Mouse (Mus musculus) inflammation-experienced regulatory T-cells, adult 6 months (primary cell): ENCODE data around the gene Kbtbd3. TPM values are rescaled to one million over a fixed set of nuclear protein-coding genes. Genes with fewer than 3 reads are reported as not detected.

Experiments
- ATAC-seq: one replicate; pipeline ENCODE4 v1.8.0; 2017
- polyA plus RNA-seq, 3 experiments: library from polyadenylated mRNA; unstranded; fragments of 100-300 nt; shearing (Covaris generic); gene quantifications; one replicate each; pipeline ENCODE4 v1.2.1; 2017

The Kbtbd3 gene
- 10 to 100 TPM in 1 of 3 experiments, 1 to 10 TPM in 2; 9.0 to 12.6 (median 9.4) TPM for polyA plus RNA-seq

DNA sequence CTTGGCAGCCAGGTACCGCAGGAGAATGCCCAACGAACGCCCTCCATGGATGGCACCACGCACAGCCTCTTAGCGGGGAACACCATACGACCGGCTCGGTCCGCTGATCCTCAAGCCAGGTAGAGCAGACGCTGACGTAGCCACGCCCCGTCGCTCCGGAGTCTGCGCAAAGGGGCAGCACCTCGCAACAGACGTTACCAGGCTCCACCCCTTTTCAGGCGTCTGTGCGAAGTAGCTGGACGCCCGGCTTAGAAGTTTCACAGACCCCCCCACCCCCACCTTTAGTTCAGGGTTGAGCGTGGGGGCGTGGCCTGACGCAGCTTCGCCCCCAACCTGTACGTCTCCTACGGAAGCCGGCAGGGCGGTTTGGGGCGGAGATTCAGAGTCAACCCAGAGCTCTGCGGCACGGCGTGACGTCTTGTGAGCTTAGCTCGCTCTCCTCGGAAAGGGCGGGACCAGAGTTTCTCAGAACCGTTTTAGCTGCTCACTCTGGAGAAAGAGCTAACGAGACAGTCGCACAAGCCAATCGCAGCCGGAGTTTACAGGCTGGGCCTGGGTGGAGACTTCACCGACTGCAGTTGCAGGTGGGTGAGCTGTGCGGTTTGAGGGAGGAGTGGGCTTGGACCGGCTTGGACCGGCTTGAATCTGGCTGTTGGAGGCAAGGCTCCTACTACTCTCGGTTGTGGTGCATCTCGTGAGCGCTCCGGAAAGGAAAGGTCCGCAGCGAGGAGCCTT lies at the start of gene Kbtbd3, which contains the start of gene Aasdhppt:
TSS of gene Kbtbd3 (plus strand) at position 483 of the 735 bp plus-strand sequence.
TSS of gene Aasdhppt (minus strand) at position 121 of the 735 bp plus-strand sequence.
- ATAC-seq: peak; percentile 87

DNA sequence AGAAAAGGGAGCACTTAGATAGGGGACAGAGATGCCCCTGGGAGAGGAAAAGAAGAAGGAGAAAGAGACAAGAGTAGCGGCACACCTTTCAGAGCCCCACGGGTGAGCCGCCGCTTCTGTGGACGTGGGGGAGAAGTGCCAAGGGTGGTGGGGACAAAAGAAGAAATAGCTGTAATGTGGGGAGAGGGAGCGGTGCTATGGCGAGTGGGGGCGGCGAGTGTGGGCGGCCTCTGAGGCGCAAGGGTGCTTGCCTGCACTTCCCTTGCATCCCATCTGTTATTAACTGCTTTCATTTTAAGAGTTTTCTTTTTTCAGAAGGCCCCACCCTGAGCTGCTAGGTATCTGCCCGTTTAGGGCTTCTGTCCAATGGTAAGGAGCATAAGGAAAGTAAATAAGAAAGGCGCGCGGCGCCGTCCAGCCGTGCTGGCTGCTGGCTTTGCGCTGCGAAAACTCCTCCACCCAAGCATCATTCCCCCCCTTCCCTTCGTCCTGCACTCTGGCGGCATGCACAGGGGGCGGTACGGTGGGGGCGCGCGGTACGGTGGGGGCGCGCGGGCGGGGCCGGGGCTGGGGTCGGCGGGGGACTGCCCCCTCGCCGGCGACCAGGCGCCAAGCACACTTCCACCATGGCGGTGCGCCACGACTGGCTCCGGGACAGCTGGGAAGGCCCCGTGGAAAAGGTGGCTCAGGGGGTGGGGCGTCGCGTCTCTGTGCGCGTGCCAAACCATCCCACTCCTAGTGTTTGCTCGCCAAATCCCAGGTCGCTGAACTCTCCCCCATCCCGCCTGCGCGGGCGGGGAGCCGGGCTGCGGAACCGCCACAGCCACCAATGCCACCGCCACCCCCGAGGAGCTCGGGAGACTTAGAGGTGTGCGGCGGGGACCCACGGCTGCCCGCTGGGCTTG lies 49.5 kb upstream of the Kbtbd3 start:
- ATAC-seq: no peak

DNA sequence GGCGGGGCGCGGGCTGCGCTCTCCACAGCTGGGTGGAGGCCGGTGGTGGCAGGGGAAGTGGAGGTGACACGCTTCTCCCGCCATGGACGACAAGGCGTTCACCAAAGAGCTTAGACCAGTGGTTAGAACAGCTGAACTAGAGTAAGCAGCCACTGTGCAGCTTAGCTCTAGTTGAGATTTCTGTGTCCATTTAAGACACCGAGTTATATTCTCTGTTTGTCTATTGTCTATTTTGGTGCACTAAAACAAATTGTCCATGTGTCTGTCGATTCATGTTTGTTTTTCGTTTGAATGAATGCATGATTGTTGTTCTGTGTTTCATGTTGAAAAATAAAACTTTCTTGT lies 48.9 kb upstream of the Kbtbd3 start:
- no peak for ATAC-seq

DNA sequence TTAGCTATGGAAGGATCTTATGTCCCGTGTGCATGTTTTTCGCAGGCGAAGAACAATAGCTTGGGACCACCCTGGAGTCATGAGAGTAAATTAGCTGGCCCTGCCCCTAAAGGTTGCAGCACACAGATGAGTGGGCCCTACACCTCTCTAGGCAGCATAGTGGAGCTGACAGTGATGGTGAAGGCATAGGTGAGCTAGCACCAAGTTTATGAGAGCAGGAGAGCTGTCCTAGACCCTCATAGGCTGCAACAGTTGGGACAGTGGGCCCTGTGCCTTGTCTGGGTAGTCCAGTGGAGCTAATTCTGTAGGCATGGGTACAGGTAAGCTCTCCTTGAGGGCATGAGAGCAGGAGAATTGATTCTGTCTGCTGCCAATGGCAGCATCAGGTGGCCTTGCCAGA lies 42.8 kb upstream of the Kbtbd3 start:
- no peak for ATAC-seq

DNA sequence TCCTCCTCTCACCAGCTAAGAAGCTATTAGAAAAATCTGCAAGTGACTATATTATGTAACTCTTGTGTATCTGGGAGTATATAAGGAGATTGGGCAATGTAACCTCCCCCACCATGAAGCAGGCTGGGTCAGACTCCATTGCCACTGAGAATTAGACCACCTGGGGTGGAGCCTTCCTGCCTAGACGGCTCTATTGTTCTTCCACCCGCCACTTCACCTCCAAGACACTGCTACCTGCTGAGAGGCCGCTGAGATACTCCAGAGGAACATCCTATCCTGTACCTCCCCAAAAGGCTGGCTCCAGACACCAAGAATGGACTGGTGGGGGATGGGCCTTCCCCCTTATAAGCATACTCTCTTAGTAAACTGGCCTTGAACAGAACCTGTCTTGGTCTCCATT lies 25.8 kb upstream of the Kbtbd3 start:
- no peak for ATAC-seq

DNA sequence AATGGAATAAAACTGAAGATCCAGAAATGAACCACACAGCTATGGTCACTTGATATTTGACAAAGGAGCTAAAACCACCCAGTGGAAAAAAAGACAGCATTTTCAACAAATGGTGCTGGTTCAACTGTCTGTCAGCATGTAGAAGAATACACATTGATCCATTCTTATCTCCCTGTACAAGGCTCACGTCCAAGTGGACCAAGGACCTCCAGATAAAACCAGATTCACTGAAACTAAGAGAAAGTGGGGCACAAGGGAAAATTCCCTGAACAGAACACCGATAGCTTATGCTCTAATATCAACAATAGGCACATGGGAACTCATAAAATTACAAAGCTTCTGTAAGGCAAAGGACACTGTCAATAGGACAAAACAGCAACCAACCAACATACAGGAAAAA lies 9.2 kb upstream of the Kbtbd3 start:
- ATAC-seq: no peak

DNA sequence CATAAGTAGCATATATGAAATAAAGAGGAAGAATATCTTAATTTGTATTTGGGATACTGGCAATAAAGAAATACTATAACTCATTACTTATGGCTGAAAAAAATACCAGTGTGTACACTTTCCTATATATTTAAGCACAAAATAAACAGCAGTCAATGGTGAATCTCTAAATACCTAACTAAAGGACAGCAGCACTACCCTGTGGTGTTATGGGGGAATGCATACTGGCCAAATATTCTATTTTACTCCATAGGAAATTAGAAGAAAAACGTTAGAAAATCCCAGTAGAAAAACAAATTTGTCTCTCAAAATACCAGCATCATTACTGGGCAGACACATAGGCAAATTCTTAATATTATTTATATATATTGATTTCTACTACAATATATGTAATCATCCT lies 4.8 kb upstream of the Kbtbd3 start:
- no peak for ATAC-seq

DNA sequence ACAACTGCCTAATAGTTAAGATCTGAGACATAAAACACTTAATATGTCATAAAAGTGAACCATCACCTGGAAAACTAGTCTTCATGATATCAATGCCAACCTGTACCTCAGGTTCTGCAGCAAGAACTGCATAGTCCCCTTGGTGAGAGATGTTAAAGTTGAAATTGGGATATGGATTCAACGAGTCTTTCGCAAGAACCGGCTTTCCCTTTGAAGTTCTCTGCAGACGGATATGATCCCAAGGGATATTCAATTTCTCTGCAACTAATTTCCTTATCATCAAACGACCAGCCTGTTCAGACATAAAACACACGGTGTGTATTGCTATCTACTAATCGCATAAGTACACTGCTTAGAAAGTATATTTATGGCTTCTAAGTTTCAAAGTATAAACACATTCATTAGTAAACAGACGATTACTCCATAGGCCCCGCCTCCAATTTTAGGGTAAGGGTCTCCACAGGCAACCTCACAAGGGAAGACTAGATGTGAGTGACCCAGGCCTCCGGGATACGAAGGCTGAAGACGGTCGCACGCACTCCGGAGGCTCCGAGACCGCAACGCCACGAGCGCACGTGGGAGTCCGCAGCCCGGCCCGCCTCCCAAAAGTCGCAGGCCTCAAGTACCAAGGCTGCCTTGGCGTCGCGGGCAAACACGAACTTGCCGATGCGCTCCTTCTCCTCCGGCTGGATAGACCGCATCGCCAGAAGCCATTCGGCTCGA lies 844 bp upstream of the Kbtbd3 start:
- peak; percentile 34 for ATAC-seq

DNA sequence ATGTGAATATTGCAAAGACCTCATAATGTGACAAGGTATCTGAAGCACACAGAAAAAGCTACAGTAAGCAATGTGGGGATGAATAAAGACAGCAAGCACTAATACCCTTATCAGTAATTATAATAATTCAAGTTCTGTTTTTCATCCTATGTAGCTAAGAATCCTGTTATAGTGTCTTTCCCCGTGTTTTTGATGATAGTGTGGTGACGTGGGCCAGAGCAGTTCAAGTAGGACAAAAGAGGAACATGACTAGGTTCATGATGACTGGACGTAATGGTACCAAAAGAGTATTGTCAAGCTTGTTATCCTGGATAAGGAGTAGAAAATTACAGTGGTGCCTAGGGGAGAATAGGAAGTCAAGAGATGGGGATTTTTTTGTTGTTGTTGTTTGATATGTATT lies 1.1 kb downstream of the Kbtbd3 start:
- ATAC-seq: no peak

DNA sequence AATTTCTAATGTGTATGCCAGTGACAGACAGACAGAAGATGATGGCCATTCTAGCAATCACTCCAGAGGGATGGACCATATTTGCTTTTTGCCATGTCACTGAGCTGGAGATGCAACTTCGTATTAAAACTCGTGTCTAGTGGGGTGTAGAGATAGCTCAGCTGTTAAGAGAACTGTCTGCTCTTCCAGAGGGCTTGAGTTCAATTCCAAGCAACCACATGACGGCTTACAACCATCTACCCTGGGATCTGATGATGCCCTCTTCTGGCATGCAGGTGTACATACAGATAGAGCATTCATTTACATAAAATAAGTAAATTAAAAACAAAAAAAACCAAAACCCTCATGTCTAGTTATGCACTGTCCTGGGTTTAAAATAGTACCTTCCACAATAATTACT lies 1.5 kb downstream of the Kbtbd3 start:
- no peak for ATAC-seq

DNA sequence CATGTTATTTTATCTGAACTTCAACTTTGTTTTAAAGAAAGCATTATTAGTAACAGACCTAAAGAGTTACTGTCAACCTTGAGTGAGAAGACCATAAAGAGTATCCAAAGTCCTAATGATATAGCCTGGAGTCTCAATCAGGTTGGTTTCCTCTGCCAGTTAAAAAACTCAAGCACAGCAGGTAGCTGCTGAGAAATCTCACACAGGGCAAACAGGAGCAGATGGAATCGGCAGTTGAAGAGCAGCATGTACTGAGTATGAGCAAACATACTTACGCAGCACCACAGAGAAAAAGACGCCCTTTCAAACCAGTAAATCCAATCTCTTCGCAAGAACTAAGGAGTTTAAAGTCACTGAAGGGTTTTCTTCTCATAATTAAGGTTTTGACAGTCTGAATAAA lies 4.3 kb downstream of the Kbtbd3 start:
- no peak for ATAC-seq

DNA sequence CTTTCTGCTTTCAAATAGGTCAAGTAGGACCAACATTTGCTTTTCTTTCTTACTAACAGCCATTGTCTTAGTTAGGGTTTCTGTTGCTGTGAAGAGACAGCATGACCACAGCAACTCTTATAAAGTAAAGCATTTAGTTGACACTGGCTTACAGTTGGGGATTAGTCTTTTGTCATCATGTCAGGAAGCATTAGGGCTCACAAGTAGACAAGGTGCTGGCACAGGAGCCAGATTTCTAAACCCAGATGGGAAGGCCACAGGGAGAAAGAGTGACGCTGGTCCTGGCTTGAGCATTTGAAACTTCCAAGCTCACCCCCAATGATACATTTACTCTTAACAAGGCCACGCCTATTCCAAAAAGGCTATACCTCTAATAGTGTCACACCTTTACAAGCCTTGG lies 6.1 kb downstream of the Kbtbd3 start:
- ATAC-seq: no peak

DNA sequence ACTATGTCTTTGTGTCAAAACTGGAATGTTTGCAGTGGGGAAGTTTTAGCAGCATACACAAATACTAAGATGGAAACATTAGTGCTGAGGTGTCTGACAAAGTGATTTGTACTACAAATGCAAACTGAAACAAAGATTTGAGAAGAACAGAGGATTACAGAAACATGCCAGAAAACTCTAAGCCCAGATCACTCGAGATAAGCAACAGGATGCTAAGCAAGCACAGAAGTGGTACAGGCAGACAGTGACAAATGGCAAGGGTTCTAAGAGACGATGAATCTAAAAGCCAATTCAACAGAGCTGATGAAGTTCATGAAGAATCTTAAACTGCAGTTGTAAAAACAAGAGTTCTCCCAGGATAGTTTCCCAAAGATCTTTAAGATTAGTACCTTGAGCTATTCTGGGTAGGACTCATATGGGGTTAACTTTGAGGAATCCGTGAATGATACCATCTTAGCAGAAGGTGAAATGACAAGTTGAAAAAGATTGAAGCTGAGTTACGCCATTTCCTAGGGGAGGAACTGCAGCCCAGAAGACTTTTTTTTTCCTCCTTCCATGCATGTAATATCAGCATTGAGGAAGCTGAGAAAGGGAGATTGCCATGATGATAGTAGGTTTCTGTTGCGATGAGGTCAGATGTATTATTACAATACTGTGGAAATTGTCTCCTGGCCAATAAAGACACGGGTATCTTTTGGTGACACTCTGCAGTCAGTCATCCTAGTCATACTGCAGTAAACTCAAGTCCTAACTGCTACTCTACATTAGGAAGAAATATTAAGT lies 9.5 kb downstream of the Kbtbd3 start:
- ATAC-seq: peak; percentile 77

DNA sequence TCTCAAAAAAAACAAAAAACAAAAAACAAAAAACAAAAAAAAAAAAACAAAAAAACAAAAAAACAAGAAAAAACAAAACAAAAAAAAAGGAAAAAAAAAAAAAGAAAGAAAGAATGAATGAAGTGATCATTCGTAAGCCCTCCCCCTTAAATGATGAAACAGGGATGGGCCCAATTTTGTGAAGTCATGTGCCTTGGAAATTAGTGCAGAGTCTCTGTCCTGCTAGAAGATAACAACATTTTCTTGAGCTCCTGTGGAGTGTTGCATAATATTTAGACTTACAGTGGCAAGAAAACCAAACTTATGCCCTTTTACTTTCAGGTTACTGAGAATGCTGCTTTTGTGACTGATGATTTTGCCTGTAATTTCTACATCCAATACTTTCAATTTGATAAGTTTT lies 43.5 kb downstream of the Kbtbd3 start:
- ATAC-seq: no peak

DNA sequence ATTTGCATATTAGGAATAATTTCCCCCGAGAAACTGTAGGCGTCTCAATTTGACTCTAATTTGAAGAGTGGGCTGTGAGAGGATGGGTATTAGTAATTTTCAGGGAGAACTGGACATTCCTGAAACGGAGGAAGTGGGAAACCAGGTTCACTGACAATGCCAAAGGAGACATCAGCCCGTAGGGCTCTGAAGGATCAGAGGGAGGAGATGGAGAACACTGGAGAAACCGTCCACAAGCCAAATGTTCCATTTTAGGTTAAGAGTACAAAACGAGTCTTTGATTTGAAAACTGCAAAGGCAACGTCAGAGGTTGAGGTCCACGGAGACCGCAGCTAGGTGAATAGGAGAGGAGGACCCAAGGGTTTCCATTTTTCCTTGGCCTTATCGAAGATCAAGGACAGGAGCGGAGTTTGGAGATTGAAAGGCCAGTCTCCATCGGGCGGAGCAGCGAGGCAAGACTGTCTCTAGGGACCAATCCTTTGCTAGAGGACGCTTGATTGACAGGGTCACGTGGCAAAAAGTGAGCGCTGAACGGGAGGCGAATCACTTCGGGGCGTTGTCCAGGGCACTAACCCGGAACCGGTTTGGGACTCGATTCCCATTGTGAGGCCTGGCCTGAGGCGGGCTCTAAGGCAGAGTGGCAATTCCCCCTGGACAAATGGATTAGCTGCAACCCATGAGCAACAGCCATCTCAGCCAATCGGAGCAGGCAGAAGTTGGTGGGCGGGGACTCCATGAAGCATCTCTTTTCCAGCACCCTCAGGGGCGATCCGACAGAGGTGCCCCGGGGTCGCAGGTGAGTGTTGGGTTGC lies 66.4 kb downstream of the Kbtbd3 start, which contains the start of gene Msantd4:
TSS of gene Msantd4 (plus strand) at position 735 of the 812 bp plus-strand sequence.
- peak; percentile 95 for ATAC-seq

DNA sequence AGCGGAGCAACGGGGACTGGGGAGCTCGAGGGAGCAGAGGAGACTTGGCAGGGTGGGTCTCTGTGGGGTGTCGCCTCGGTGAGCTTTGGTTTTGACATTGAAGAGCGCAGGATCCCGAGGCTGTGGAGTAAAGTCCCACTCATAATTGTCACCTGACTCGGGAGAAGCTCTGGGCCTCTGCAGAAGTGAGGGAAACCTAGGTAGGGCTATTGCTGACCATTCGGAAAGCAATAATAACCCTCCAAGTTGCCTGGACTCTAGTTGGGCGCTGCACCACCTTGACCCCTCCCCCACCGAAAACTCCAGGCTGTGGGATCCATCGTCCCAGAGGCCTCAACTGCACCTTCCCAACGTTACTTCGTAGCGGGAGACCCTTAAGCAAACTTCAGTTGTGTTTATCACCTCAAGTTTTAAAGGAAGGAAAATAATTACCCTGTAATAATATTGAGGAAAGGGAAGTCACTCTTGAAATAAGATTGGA lies 67.0 kb downstream of the Kbtbd3 start:
- peak; percentile 30 for ATAC-seq

Other genes with a start within 250 kb of the Kbtbd3 start
- gene Aasdhppt, start 362 bp upstream of the Kbtbd3 start, polyA plus RNA-seq: 10 to 100 TPM; 27.5 to 34.2 (median 33.8) TPM
- 10 to 100 TPM; 20.8 to 25.8 (median 23.6) TPM for gene Msantd4, start 66.7 kb downstream of the Kbtbd3 start, polyA plus RNA-seq